Mouse (Mus musculus): Measurements from ENCODE around the gene Il1b. TPM values are rescaled to one million over a fixed set of nuclear protein-coding genes. Genes with fewer than 3 reads are reported as not detected.

Il1b gene
- polyA plus RNA-seq, 1 experiment from 2014 or later: 0.25 TPM

- H3K9ac ChIP-seq (replicated peaks; ENCODE audit: low read depth, low read length): no peak overlapping the region
- 79% methylated on average over 4 of the region's 4 CpGs for WGBS
- no peaks in the 10 kb centered on the region for H3K4me1 ChIP-seq (ENCODE audit: control insufficient read depth, insufficient read depth, low read length)
- H3K9me3 ChIP-seq (ENCODE audit: control insufficient read depth, low read length): no peaks in the 10 kb centered on the region
- no peak overlapping the region for H3K4me3 ChIP-seq (ENCODE audit: low read depth, low read length)
- no peaks in the 10 kb centered on the region for H3K27me3 ChIP-seq (ENCODE audit: control insufficient read depth, insufficient read depth, low read length)
- no peak overlapping the region for H3K4me2 ChIP-seq (ENCODE audit: low read depth, low read length)
- no peaks in the 10 kb centered on the region for H3K36me3 ChIP-seq (ENCODE audit: control insufficient read depth, insufficient read depth, low read length)
- no peak for ATAC-seq (ENCODE audit: low read depth)
- no peak overlapping the region for H3K27ac ChIP-seq (ENCODE audit: low read depth, low read length)
Observed at GRCm38 (mm10) chr2:129315831-129316230, 55.1 kb downstream of the Il1b start.

GRCm38 (mm10) chr2:129314880-129315279 lies 56.1 kb downstream of the Il1b start:
- no peak overlapping the region for H3K4me2 ChIP-seq (ENCODE audit: low read depth, low read length)

More at GRCm38 (mm10) chr2:129314880-129315279, 56.1 kb downstream of the Il1b start:
- H3K9me3 ChIP-seq (ENCODE audit: control insufficient read depth, low read length): no peaks in the 10 kb centered on the region
- no peak for ATAC-seq (ENCODE audit: low read depth)
- H3K36me3 ChIP-seq (ENCODE audit: control insufficient read depth, insufficient read depth, low read length): no peaks in the 10 kb centered on the region
- WGBS: 83% methylated on average over 6 of the region's 6 CpGs
- no peaks in the 10 kb centered on the region for H3K4me1 ChIP-seq (ENCODE audit: control insufficient read depth, insufficient read depth, low read length)
- H3K9ac ChIP-seq (replicated peaks; ENCODE audit: low read depth, low read length): no peak overlapping the region
- no peak overlapping the region for H3K27ac ChIP-seq (ENCODE audit: low read depth, low read length)
- no peaks in the 10 kb centered on the region for H3K27me3 ChIP-seq (ENCODE audit: control insufficient read depth, insufficient read depth, low read length)
- no peak overlapping the region for H3K4me3 ChIP-seq (ENCODE audit: low read depth, low read length)

Other genes with a start within 250 kb of the Il1b start
- 24.9 and 25.9 TPM in 2 replicates for gene Chchd5, start 241.4 kb downstream of the Il1b start, polyA plus RNA-seq (2014; fragmentation: Nextera tagmentation; extraction: Ambion mirVana)
- gene Slc20a1, start 172.4 kb downstream of the Il1b start, polyA plus RNA-seq (2014; fragmentation: Nextera tagmentation; extraction: Ambion mirVana): 56.3 and 62.0 TPM in 2 replicates
- gene Ckap2l, start 73.9 kb downstream of the Il1b start, polyA plus RNA-seq (2014; fragmentation: Nextera tagmentation; extraction: Ambion mirVana): 4.8 and 9.0 TPM in 2 replicates
- gene Il1a, start 61.2 kb downstream of the Il1b start, polyA plus RNA-seq (2014; fragmentation: Nextera tagmentation; extraction: Ambion mirVana): 0.46 and 0.75 TPM in 2 replicates
- not detected in 2 replicates for gene F830045P16Rik, start 165.5 kb upstream of the Il1b start, polyA plus RNA-seq (2014; fragmentation: Nextera tagmentation; extraction: Ambion mirVana)
- 36.4 and 39.8 TPM in 2 replicates for gene Sirpa, start 221.7 kb upstream of the Il1b start, polyA plus RNA-seq (2014; fragmentation: Nextera tagmentation; extraction: Ambion mirVana)

Data from neural tube, embryonic 14.5 days (tissue).